Mouse (Mus musculus) heart, embryonic 11.5 days (tissue): ENCODE results near the gene Tcf7l2. TPM values are rescaled to one million over a fixed set of nuclear protein-coding genes. Genes with fewer than 3 reads are reported as not detected.

Experiments used
- ATAC-seq: fragments of 200-750 bp; cut with Nextera tagmentation; replicated peaks from 2 replicates; pipeline ENCODE4 v1.8.0; 2017; ENCODE audit warnings: moderate library complexity; ENCODE audit not compliant: insufficient number of reproducible peaks, low FRiP score, low TSS enrichment
- H3K27ac ChIP-seq: fragments of 300-500 bp; sonication (generic); 2 replicates; pipeline ENCODE4 v1.5.1; 2014; ENCODE audit warnings: mild to moderate bottlenecking, low read depth, low read length
- H3K27me3 ChIP-seq: fragments of 300-500 bp; sonication (generic); 2 replicates; pipeline ENCODE4 v1.6.1; 2014; ENCODE audit warnings: mild to moderate bottlenecking, low read length, mixed read lengths; ENCODE audit not compliant: control insufficient read depth, insufficient read depth
- H3K36me3 ChIP-seq: fragments of 300-500 bp; sonication (generic); 2 replicates; pipeline ENCODE4 v1.6.1; 2014; ENCODE audit warnings: mild to moderate bottlenecking, low read length, moderate library complexity, mixed read lengths; ENCODE audit not compliant: control insufficient read depth, insufficient read depth
- H3K4me1 ChIP-seq: fragments of 300-500 bp; sonication (generic); 2 replicates; pipeline ENCODE4 v1.6.1; 2014; ENCODE audit warnings: low read length; ENCODE audit not compliant: control insufficient read depth, insufficient read depth
- H3K4me2 ChIP-seq: fragments of 300-500 bp; sonication (generic); 2 replicates; pipeline ENCODE4 v1.6.1; 2014; ENCODE audit warnings: mild to moderate bottlenecking, moderate library complexity
- H3K4me3 ChIP-seq: fragments of 300-500 bp; sonication (generic); 2 replicates; pipeline ENCODE4 v1.5.1; 2014; ENCODE audit warnings: low read depth, low read length
- H3K9ac ChIP-seq: fragments of 300-500 bp; sonication (generic); 2 replicates; pipeline ENCODE4 v1.6.1; 2014; ENCODE audit warnings: mild to moderate bottlenecking, low read depth, low read length, moderate library complexity
- H3K9me3 ChIP-seq: fragments of 300-500 bp; sonication (generic); replicated peaks from 2 replicates; pipeline ENCODE4 v1.6.1; 2016; ENCODE audit warnings: low read length; ENCODE audit not compliant: control insufficient read depth
- whole genome bisulfite sequencing: fragments of 180-500 bp; shearing (Covaris S2); extraction: QIAGEN DNeasy Blood & Tissue Kit; methylation state at CpG from one replicate; pipeline ENCODE4 v1.1.7; 2014; ENCODE audit not compliant: insufficient replicate concordance; 5-methylcytosine and 5-hydroxymethylcytosine counted together
- polyA plus RNA-seq: library from polyadenylated mRNA; unstranded; fragments of >200 nt; fragmentation: Nextera tagmentation; extraction: Ambion mirVana; gene quantifications from 2 replicates; pipeline ENCODE4 v1.2.1, GENCODE M21; 2014

The Tcf7l2 gene
- polyA plus RNA-seq, 1 experiment from 2014 or later: 82.0 TPM

DNA sequence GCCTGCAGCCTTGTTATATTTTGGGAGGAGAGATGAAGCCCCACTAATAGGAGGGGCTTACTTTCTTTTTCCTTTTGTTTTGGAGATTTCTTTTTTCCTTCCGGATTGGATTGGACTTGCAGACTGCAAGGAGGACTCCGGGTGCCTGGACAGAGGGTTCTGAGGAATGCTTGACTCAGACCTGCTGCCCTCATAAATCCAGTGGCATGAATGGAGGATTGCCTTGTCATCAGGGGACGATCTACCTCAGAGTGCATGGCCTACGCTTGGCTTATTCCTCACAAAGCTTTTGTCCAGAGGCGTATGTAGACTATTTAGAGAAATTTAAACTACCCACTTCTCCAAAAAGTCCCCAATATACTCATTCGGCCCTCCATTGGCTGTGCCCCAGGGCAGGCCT, 25.5 kb downstream of the Tcf7l2 start:
- no peak overlapping the region for H3K9ac ChIP-seq
- no peak overlapping the region for H3K4me2 ChIP-seq
- no peaks in the 10 kb centered on the region for H3K27me3 ChIP-seq
- 81% methylated on average over 6 of the region's 6 CpGs for WGBS
- no peak overlapping the region for H3K27ac ChIP-seq
- H3K4me1 ChIP-seq: peaks cover 32% of the 10 kb centered on the region
- no peaks in the 10 kb centered on the region; the same call in 1 of the 2 replicates for H3K9me3 ChIP-seq
- ATAC-seq: no peak
- no peak overlapping the region for H3K4me3 ChIP-seq
- H3K36me3 ChIP-seq: peaks cover 6% of the 10 kb centered on the region; the same call in 1 of the 2 replicates

GRCm38 (mm10) chr19:55767579-55767978, 26.0 kb downstream of the Tcf7l2 start:
- ATAC-seq: no peak
- 0 out of 2 replicates have a peak overlapping the region, but pooled peaks have one; percentile 12 for H3K27ac ChIP-seq
- H3K36me3 ChIP-seq: peaks cover 2% of the 10 kb centered on the region; the same call in 1 of the 2 replicates
- H3K4me2 ChIP-seq: no peak overlapping the region
- H3K9ac ChIP-seq: peak overlapping the region; percentile 34; the same call in 1 of the 2 replicates
- H3K9me3 ChIP-seq: no peaks in the 10 kb centered on the region
- H3K27me3 ChIP-seq: no peaks in the 10 kb centered on the region
- no peak overlapping the region for H3K4me3 ChIP-seq
- H3K4me1 ChIP-seq: peaks cover 32% of the 10 kb centered on the region
- 16% methylated on average over 2 of the region's 2 CpGs for WGBS

DNA sequence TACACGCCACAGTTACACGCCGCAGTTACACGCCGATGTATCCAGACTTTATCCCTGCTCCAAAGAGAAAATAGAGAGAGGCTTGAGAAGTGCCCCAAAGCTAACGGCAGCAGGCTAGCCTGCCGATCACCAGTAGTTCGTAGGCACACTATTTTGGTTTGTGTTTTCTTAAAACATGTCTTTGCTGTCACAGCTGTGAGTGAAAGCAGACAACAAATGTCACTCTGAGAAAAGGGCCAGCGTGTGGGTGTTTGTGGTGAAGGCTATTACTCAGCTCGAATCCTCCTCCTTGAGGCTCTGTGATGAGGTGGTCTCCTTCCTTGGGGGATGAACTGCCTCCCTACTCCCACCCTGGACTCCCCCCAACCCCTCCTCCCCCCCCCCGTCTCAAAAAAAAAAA, 26.6 kb downstream of the Tcf7l2 start:
- Histone ChIP-seq H3K4me2 (no peak overlapping the region), H3K36me3 (no peaks in the 10 kb centered on the region), H3K27me3 (no peaks in the 10 kb centered on the region), H3K27ac (no peak overlapping the region), H3K9ac (0 out of 2 replicates have a peak overlapping the region, but pooled peaks have one; percentile 34), H3K9me3 (no peaks in the 10 kb centered on the region), H3K4me1 (peaks cover 35% of the 10 kb centered on the region), H3K4me3 (no peak overlapping the region)
- 41% methylated on average over 11 of the region's 11 CpGs for WGBS
- no peak for ATAC-seq

- Histone ChIP-seq H3K36me3 (no peaks in the 10 kb centered on the region), H3K9ac (no peak overlapping the region), H3K27ac (no peak overlapping the region), H3K4me1 (peaks cover 39% of the 10 kb centered on the region), H3K4me3 (no peak overlapping the region), H3K27me3 (no peaks in the 10 kb centered on the region), H3K9me3 (no peaks in the 10 kb centered on the region), H3K4me2 (no peak overlapping the region)
- no peak for ATAC-seq
- WGBS: 42% methylated on average over 11 of the region's 11 CpGs
Observed at GRCm38 (mm10) chr19:55768889-55769288, 27.3 kb downstream of the Tcf7l2 start.

DNA sequence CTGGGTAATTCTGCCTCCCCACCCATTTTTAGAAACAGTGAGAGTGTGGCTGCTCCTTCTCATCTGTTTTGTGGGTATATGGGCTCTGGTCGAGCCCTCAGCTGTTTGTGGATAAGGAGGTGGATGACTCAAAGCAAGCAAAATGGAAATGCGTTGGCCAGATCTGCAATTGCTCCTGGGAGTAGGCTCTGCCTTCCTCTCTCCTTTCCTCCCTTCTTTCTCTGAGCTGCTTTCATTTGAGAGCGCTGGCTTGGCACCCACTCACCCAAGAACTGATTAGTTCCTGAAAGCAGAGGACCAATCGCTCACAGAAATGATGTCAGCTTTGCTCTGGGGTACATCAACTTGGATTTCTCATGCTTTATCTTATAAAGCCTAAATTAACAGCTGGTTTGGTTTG, 32.7 kb downstream of the Tcf7l2 start:
- no peaks in the 10 kb centered on the region for H3K36me3 ChIP-seq
- H3K9ac ChIP-seq: no peak overlapping the region
- H3K27ac ChIP-seq: no peak overlapping the region
- H3K4me1 ChIP-seq: peaks cover 22% of the 10 kb centered on the region
- 49% methylated on average over 4 of the region's 4 CpGs for WGBS
- H3K9me3 ChIP-seq: no peaks in the 10 kb centered on the region
- no peak for ATAC-seq
- no peak overlapping the region for H3K4me3 ChIP-seq
- no peaks in the 10 kb centered on the region for H3K27me3 ChIP-seq
- H3K4me2 ChIP-seq: no peak overlapping the region

DNA sequence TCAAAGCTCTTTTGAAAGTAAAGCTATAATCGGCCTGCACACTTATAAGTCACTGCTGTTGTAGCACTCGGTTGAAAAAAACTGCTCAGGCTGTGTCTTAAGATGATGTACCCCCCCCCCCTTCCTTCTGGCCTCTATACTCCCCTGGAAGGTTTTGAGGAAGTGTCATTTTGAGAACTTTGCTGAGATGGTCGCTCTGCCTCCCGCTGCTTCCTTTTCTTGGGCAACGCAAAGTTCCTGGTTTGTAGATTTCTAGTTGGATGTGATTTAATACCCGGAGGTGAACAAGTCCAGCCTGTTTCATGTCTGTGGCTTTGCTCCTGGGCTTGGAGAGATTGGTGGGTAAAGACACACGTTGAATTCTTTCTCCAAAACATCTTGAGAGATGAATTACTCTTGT, 33.2 kb downstream of the Tcf7l2 start:
- Histone ChIP-seq H3K27me3 (no peaks in the 10 kb centered on the region), H3K4me1 (peaks cover 20% of the 10 kb centered on the region), H3K9ac (no peak overlapping the region), H3K4me2 (no peak overlapping the region), H3K4me3 (no peak overlapping the region), H3K9me3 (no peaks in the 10 kb centered on the region), H3K36me3 (no peaks in the 10 kb centered on the region), H3K27ac (no peak overlapping the region)
- 82% methylated on average over 7 of the region's 7 CpGs for WGBS
- ATAC-seq: no peak

- WGBS: 72% methylated on average over 10 of the region's 10 CpGs
- Histone ChIP-seq H3K27me3 (no peaks in the 10 kb centered on the region), H3K27ac (no peak overlapping the region), H3K4me2 (no peak overlapping the region), H3K36me3 (no peaks in the 10 kb centered on the region), H3K4me1 (peaks cover 32% of the 10 kb centered on the region), H3K9ac (no peak overlapping the region), H3K9me3 (no peaks in the 10 kb centered on the region), H3K4me3 (no peak overlapping the region)
- no peak for ATAC-seq
Observed at GRCm38 (mm10) chr19:55779871-55780270, 38.3 kb downstream of the Tcf7l2 start.

GRCm38 (mm10) chr19:55781087-55781486, 39.5 kb downstream of the Tcf7l2 start:
- ATAC-seq: no peak

GRCm38 (mm10) chr19:55781681-55782080, 40.1 kb downstream of the Tcf7l2 start:
- Histone ChIP-seq H3K9ac (no peak overlapping the region), H3K4me1 (peaks cover 32% of the 10 kb centered on the region), H3K4me2 (no peak overlapping the region), H3K9me3 (no peaks in the 10 kb centered on the region), H3K4me3 (no peak overlapping the region), H3K27me3 (no peaks in the 10 kb centered on the region), H3K27ac (no peak overlapping the region), H3K36me3 (no peaks in the 10 kb centered on the region)
- ATAC-seq: no peak
- WGBS: 40% methylated on average over 8 of the region's 8 CpGs

More at GRCm38 (mm10) chr19:55781087-55781486, 39.5 kb downstream of the Tcf7l2 start:
- Histone ChIP-seq H3K9ac (no peak overlapping the region), H3K4me2 (no peak overlapping the region), H3K36me3 (no peaks in the 10 kb centered on the region), H3K4me3 (no peak overlapping the region), H3K4me1 (peaks cover 32% of the 10 kb centered on the region), H3K9me3 (no peaks in the 10 kb centered on the region), H3K27me3 (no peaks in the 10 kb centered on the region), H3K27ac (no peak overlapping the region)
- WGBS: 68% methylated on average over 10 of the region's 10 CpGs
